Mouse (Mus musculus): Measurements from ENCODE around the gene Spata1. TPM values are rescaled to one million over a fixed set of nuclear protein-coding genes. Genes with fewer than 3 reads are reported as not detected.

Gene Spata1
- polyA plus RNA-seq, 1 experiment: 2.5 TPM

DNA sequence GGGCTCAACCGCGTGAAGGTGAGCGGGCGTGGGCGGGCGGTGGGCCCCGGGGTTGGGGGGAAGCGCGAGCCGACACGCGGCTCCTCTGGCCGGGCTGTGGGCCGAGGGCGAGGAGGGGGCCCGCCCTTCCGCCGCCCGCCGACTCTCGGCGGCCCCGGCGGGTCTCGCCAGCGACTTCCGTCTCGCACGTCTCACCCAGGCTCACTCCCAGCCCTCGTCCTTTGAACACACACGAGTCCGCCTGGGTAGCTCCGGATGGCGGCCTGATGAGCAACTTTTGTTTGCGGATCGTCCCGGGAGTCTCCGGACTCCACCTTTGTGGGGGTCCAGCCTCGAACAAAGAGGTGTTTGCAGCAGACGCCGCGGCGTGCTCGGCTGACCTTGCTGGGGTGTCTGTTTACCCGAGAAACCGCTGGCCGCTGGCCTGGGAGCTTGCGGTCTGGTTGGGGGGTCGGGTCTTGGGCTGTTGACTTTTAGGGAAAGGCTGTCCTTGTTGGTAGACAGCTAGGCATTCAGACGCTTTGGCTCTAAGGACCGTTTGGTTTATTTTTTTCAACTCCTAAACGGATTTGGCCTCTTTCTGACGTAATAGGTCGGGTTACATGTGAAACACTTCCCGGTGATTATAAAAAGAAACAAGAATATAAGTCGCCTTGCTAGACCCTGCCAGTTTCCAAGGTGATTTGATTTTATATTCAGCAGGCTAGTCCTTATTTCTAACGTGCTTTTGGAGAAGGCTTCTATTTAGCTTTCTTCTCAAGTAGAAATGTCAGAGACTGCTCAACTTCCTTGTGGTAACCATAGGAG lies 653 bp upstream of the Spata1 start:
- H3K27me3 ChIP-seq (ENCODE audit: control insufficient read depth, insufficient read depth, low read length): no peaks in the 10 kb centered on the region
- H3K36me3 ChIP-seq (ENCODE audit: control insufficient read depth, insufficient read depth, low read length): peaks cover 18% of the 10 kb centered on the region
- peaks cover 8% of the 10 kb centered on the region for H3K4me1 ChIP-seq (replicated peaks; ENCODE audit: control insufficient read depth, insufficient read depth, low read length)
- H3K4me3 ChIP-seq (ENCODE audit: control insufficient read depth, insufficient read depth, low read length): peak overlapping the region; percentile 98
- DNase-seq: peak; percentile 76
- under 1% methylated on average over 54 of the region's 57 CpGs for WGBS
- peak overlapping the region; percentile 75 for H3K27ac ChIP-seq (ENCODE audit: control insufficient read depth, insufficient read depth, low read length)
- TF ChIP-seq CTCF (IDR thresholded peaks at IDR 0.05; ENCODE audit: borderline replicate concordance, control insufficient read depth, extremely low read depth, insufficient read depth, low read length, poor library complexity): no peak
- TF ChIP-seq POLR2A (IDR thresholded peaks at IDR 0.05; ENCODE audit: control insufficient read depth, extremely low read depth, insufficient read depth, low read length, poor library complexity): no peak; the same call in 1 of the 2 replicates

DNA sequence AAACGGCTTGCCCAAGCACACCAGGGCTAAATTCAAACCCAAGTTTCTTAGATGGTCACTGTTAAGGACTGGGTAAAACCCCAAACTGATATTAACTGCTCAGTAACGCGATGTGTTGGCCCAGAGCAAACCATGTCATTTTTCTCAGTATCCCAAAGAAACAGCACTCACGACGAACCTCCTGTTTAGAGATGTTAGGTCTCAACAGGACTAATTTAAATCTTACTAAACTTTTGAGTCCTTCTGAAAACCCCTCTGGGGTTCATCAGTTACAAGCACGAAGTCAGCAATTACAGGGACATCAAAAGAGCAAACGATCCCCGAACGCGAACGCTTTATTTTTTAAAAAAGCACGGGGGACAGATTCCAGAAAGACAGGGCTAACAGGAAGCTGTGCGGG lies 564 bp downstream of the Spata1 start:
- TF ChIP-seq CTCF (IDR thresholded peaks at IDR 0.05; ENCODE audit: borderline replicate concordance, control insufficient read depth, extremely low read depth, insufficient read depth, low read length, poor library complexity) (no peak), POLR2A (IDR thresholded peaks at IDR 0.05; ENCODE audit: control insufficient read depth, extremely low read depth, insufficient read depth, low read length, poor library complexity) (no peak)
- H3K36me3 ChIP-seq (ENCODE audit: control insufficient read depth, insufficient read depth, low read length): peaks cover 10% of the 10 kb centered on the region
- 2% methylated on average over 13 of the region's 13 CpGs for WGBS
- no peaks in the 10 kb centered on the region for H3K27me3 ChIP-seq (ENCODE audit: control insufficient read depth, insufficient read depth, low read length)
- H3K4me1 ChIP-seq (replicated peaks; ENCODE audit: control insufficient read depth, insufficient read depth, low read length): peaks cover 8% of the 10 kb centered on the region
- peak overlapping the region; percentile 48; the same call in 1 of the 2 replicates for H3K27ac ChIP-seq (ENCODE audit: control insufficient read depth, insufficient read depth, low read length)
- H3K4me3 ChIP-seq (ENCODE audit: control insufficient read depth, insufficient read depth, low read length): peak overlapping the region; percentile 100
- DNase-seq: no peak

DNA sequence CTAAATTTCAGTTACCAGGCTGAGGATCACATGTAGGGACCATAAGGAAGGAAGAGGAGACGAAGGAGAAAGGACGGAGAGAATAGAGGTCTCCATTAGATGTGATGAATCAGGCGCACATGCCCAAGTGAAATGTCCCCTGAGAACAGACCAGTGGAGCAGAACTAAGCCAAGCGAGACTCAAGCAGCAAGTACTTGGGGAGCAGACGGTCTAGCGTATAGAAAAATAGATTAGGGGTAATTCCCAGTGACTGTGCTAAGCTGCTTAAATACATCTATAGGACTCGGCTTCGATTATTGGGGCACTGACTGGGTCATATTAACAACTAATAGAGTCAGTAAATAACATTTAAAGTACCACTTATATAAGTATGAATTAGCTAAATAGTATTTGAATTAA lies 4.6 kb downstream of the Spata1 start:
- no peak overlapping the region for H3K4me3 ChIP-seq (ENCODE audit: control insufficient read depth, insufficient read depth, low read length)
- TF ChIP-seq CTCF (IDR thresholded peaks at IDR 0.05; ENCODE audit: borderline replicate concordance, control insufficient read depth, extremely low read depth, insufficient read depth, low read length, poor library complexity) (no peak), POLR2A (IDR thresholded peaks at IDR 0.05; ENCODE audit: control insufficient read depth, extremely low read depth, insufficient read depth, low read length, poor library complexity) (no peak)
- no peak overlapping the region for H3K27ac ChIP-seq (ENCODE audit: control insufficient read depth, insufficient read depth, low read length)
- no peak for DNase-seq
- H3K4me1 ChIP-seq (replicated peaks; ENCODE audit: control insufficient read depth, insufficient read depth, low read length): peaks cover 3% of the 10 kb centered on the region; the same call in 1 of the 2 replicates
- H3K27me3 ChIP-seq (ENCODE audit: control insufficient read depth, insufficient read depth, low read length): no peaks in the 10 kb centered on the region
- 96% methylated on average over 8 of the region's 8 CpGs for WGBS
- H3K36me3 ChIP-seq (ENCODE audit: control insufficient read depth, insufficient read depth, low read length): no peaks in the 10 kb centered on the region

DNA sequence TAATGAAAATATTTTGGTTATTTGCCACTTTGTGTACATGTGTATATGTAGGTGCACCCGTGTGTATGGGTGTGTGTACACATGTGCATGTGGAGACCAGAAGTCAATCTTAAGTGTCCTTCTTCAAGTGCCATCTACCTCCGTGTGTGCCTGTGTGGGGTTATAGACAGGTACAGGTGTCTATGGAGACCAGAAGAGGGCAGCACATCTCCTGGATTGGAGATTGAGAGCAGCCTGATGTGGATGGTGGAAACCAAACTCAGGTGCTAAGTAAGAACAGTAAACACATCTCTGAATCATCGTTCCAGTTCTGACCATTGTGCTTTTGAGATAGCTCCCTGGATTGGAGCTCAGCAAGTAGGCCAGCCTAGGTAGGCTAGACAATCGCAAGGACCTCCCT lies 13.1 kb downstream of the Spata1 start:
- no peak for TF ChIP-seq CTCF (IDR thresholded peaks at IDR 0.05; ENCODE audit: borderline replicate concordance, control insufficient read depth, extremely low read depth, insufficient read depth, low read length, poor library complexity)
- TF ChIP-seq POLR2A (IDR thresholded peaks at IDR 0.05; ENCODE audit: control insufficient read depth, extremely low read depth, insufficient read depth, low read length, poor library complexity): no peak
- H3K4me1 ChIP-seq (replicated peaks; ENCODE audit: control insufficient read depth, insufficient read depth, low read length): no peaks in the 10 kb centered on the region

DNA sequence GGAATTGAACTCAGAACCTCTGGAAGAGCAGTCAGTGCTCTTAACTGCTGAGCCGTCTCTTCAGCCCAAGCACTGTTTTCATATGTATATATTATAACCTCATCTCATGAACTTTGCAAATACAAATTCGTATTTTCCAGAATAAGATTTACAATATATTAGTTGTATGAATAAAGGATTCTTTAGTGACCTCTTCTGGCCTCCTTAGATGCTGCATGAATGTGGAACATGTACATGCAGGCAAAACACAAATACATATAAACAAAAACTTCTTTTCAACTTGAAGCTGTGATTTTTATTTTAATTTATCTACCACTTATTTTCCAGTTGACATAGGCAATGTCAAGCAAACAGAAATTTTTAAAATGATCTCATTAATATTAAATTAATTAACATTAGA lies 17.5 kb downstream of the Spata1 start:
- no peak overlapping the region for H3K27ac ChIP-seq (ENCODE audit: control insufficient read depth, insufficient read depth, low read length)
- no peaks in the 10 kb centered on the region for H3K27me3 ChIP-seq (ENCODE audit: control insufficient read depth, insufficient read depth, low read length)
- no peak for DNase-seq
- H3K36me3 ChIP-seq (ENCODE audit: control insufficient read depth, insufficient read depth, low read length): no peaks in the 10 kb centered on the region
- H3K4me3 ChIP-seq (ENCODE audit: control insufficient read depth, insufficient read depth, low read length): no peak overlapping the region
- no peaks in the 10 kb centered on the region for H3K4me1 ChIP-seq (replicated peaks; ENCODE audit: control insufficient read depth, insufficient read depth, low read length)
- 90% methylated on average over 2 of the region's 2 CpGs for WGBS
- no peak for TF ChIP-seq POLR2A (IDR thresholded peaks at IDR 0.05; ENCODE audit: control insufficient read depth, extremely low read depth, insufficient read depth, low read length, poor library complexity)
- no peak for TF ChIP-seq CTCF (IDR thresholded peaks at IDR 0.05; ENCODE audit: borderline replicate concordance, control insufficient read depth, extremely low read depth, insufficient read depth, low read length, poor library complexity)

More for the DNA sequence above, 13.1 kb downstream of the Spata1 start:
- H3K27ac ChIP-seq (ENCODE audit: control insufficient read depth, insufficient read depth, low read length): no peak overlapping the region
- 97% methylated on average over 4 of the region's 4 CpGs for WGBS
- H3K27me3 ChIP-seq (ENCODE audit: control insufficient read depth, insufficient read depth, low read length): no peaks in the 10 kb centered on the region
- no peaks in the 10 kb centered on the region for H3K36me3 ChIP-seq (ENCODE audit: control insufficient read depth, insufficient read depth, low read length)
- peak; percentile 18 for DNase-seq
- no peak overlapping the region for H3K4me3 ChIP-seq (ENCODE audit: control insufficient read depth, insufficient read depth, low read length)

GRCm38 (mm10) chr3:146474428-146474827 lies 25.1 kb downstream of the Spata1 start:
- TF ChIP-seq CTCF (IDR thresholded peaks at IDR 0.05; ENCODE audit: borderline replicate concordance, control insufficient read depth, extremely low read depth, insufficient read depth, low read length, poor library complexity) (no peak), POLR2A (IDR thresholded peaks at IDR 0.05; ENCODE audit: control insufficient read depth, extremely low read depth, insufficient read depth, low read length, poor library complexity) (no peak)
- no peaks in the 10 kb centered on the region for H3K4me1 ChIP-seq (replicated peaks; ENCODE audit: control insufficient read depth, insufficient read depth, low read length)
- no peaks in the 10 kb centered on the region for H3K36me3 ChIP-seq (ENCODE audit: control insufficient read depth, insufficient read depth, low read length)
- H3K27ac ChIP-seq (ENCODE audit: control insufficient read depth, insufficient read depth, low read length): no peak overlapping the region
- WGBS: 96% methylated on average over 3 of the region's 3 CpGs
- no peaks in the 10 kb centered on the region for H3K27me3 ChIP-seq (ENCODE audit: control insufficient read depth, insufficient read depth, low read length)
- no peak for DNase-seq
- H3K4me3 ChIP-seq (ENCODE audit: control insufficient read depth, insufficient read depth, low read length): no peak overlapping the region

All from thymus, adult 2 months (tissue).